Mouse (Mus musculus): ENCODE results near the gene Olfr1410.

DNA sequence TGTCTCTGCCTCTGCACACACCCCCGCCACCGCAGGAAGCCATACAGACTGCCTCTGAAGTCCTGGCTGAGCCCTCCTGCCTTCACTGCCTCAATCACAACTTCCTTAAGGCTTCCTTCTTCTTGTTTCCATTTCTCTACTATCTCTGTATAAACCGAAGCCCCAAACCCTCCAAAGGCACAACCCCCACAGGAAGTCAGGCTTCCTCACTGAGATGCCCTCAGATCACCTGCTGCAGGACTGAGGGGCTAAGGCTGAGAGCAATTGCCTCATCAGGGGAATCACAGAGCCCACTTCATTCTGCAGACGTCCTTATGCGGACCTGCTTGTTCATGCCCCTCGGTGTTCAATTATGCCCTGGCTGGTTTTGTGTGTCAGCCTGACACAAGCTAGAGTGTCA is 34.8 kb downstream of the Olfr1410 start:
- TF ChIP-seq CTCF (conservative IDR thresholded peaks at IDR 0.05; ENCODE audit: insufficient read depth, insufficient read length, low read depth, low read length) (no peak), POLR2A (IDR thresholded peaks at IDR 0.05; ENCODE audit: low read depth, low read length) (no peak)

Measured in kidney, adult 2 months (tissue).